Mouse (Mus musculus) liver, adult (tissue): ENCODE results near the gene Gabpb2.
A peak's percentile ranks its signal among the peaks of the same experiment; 100 is the strongest.

Experiments used
- GATA4 ChIP-seq: IDR thresholded peaks from 2 replicates; pipeline ENCODE4 v1.6.1; 2014; ENCODE audit warnings: mild to moderate bottlenecking, low read length; ENCODE audit not compliant: insufficient replicate concordance

Gabpb2 gene

DNA sequence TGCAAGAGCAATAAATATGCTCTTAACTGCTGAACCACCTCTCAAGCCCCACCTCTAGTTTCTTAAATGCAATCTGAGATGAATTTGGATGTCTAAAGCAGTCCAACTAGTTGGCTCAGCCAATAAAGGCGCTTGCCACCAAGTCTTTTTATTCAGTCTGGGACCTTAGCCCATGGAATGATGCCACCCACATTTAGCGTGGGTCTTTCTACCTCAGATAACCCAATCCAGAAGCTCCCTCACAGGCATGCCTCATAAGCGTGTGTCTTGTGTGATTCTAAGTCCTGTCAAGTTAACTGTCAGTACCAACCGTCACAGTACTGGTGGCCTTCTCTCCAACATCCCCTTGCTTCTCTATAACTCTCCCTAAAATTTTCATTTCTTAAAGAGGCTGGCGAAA lies 38.8 kb downstream of the Gabpb2 start:
- TF ChIP-seq GATA4: no peak

DNA sequence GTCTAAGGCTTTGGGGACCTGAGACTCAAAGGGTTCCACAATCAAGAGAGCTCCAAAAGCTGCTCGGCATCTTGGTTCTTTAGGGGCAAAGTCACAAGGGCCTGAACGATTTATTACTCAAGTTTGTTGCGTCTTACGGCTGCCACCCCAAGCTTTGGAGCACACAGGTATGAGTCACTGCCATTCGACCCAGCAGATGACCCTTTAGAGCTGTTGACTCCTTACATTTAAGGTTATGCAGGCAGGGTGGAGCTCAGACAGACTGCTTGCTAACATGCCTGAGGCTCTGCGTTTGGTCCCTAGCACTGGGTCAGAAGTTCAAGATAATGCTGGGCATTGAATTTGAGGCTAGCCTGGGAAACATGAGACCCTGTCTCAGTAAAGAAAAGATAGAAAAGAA lies 40.1 kb downstream of the Gabpb2 start:
- no peak for TF ChIP-seq GATA4

DNA sequence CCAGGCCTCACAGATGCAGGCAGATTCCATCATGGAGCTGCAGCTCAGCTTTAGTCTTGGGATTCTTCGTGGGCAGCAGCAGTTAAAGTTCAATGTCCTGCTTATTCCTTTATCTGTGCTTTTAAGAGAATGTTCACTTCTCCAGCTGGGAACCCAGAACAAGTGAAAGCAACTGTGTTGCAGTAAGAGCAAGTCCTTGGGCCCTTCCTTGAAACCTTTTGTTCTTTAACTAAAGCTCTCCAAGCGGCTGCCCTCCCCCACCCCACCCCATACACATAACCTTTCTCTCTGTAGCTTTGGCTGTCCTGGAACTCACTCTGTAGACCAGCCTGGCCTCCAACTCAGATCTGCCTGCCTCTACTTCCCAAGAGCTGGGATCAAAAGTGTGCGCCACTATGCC lies 41.2 kb downstream of the Gabpb2 start:
- no peak for TF ChIP-seq GATA4

DNA sequence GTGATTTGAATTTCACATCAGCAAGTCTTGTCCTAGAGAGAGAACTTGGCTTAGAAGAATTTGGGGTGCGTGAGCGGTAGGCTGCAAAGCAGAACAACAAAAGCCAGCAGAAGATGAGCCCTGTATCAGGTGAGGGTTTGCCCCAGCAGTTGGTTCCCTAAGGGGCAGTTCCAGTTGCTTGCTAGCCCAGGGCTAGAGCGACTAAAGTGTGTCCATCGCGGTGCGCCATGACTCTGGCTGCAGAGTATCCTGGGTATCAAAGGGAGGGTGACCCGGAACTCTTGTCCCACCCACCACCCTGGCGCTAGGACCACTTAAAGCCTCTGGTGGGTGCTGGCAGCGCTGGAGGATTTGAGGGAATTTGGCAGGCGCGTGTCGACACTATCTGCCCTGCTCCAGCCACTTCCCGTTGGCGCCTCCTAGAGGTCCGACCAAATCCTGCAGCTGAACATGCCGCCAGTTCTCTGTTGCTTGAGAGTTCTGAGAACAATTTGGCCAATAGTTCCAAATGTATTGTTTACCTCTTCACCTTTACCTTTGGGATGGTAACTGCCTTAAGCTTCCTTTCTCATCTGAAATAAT lies 43.6 kb downstream of the Gabpb2 start:
- TF ChIP-seq GATA4: peak; percentile 63; the same call in 1 of the 2 replicates

DNA sequence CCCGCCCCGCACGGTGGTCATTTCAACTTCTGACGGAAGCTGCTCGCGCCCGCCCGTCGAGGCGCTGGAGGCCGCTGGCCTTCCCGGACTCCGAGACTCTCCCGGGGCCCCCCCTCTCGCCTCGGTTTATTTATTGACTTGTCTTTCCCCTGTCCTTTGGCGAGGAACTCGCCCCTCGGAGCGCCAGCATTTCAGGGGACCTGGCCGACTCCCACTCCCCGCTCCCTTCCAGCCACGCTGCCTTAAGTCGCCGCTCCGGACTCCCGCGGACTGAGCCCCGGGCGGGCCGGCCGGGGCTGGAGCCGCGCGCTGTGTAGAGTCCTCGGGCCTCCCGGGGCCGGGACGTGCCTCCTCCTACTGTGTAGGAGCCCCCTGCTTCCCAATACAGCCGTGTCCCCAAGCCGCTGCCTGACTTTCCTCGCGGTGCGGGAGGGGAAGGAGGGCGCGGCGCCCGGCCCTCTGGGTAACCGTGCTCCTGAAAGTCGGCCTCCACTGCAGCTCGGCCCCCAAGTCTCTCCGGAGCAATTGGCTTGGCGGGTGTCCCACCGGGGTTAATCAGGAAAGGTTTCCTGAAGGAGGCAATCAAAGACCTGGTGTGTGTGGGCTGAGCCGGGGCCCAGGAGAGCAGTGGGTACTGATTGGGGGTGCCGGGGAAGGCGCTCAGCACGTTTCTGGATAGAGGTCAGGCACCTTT lies 44.3 kb downstream of the Gabpb2 start:
- no peak for TF ChIP-seq GATA4

DNA sequence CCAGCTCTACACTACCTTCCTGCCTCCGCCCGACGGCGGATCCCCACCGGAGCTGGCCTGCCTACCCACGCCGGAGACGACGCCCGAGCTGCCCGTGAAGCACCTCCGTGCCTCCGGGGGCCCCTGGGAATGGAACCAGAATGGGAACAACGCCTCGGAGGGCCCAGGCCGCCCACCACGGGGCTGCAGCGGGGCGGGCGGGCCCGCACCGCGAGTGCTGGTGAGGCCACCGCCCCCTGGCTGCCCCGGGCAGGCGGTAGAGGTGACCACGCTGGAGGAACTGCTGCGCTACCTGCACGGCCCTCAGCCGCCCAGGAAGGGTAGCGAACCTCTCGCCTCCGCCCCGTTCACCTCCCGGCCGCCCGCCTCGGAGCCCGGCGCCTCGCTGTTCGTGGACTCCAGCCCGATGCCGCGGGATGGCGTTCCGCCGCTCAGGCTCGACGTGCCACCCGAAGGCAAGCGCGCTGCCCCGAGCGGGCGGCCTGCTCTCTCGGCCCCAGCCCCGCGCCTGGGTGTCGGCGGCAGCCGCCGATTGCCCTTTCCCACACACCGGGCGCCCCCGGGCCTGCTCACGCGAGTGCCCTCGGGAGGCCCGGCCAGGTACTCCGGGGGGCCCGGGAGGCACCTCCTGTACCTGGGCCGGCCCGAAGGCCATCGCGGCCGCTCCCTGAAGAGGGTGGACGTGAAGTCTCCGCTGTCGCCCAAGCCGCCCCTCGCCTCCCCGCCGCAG lies 45.0 kb downstream of the Gabpb2 start:
- TF ChIP-seq GATA4: no peak

DNA sequence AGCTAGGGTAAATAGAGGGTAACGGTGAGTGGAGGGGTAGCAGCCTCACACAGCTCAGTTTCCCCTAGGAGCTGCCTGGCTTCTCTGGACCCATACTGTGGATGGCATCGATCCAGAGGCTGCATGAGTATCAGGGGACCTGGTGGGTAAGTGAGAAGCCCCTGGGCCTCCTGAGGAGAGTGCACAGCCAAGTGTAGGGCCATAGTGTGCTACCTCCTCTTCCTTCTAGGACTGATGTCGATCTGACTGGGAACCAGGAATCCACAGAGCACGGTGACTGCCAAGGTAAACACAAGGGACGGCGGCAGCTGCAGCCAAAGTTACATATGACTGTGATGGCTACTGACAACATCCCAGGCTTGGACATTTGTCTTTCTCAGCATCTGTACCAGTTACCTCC lies 46.6 kb downstream of the Gabpb2 start:
- no peak for TF ChIP-seq GATA4

DNA sequence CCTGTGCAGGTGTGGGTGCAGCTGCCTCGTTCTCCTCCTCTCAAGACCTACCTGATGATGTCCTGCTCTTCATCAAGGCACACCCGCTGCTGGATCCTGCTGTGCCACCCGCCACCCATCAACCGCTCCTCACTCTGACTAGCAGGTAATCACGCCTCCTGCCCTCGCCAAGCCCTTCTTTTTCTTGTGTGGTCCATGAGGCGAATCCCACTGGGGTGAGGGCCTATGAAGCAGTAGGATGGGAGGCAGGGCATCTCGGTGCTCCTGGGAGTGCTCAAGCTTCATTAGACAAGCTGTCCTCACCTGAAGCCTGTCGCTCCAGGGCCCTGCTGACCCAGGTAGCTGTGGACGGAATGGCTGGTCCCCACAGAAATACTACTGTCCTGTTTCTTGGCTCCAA lies 47.7 kb downstream of the Gabpb2 start:
- no peak for TF ChIP-seq GATA4

DNA sequence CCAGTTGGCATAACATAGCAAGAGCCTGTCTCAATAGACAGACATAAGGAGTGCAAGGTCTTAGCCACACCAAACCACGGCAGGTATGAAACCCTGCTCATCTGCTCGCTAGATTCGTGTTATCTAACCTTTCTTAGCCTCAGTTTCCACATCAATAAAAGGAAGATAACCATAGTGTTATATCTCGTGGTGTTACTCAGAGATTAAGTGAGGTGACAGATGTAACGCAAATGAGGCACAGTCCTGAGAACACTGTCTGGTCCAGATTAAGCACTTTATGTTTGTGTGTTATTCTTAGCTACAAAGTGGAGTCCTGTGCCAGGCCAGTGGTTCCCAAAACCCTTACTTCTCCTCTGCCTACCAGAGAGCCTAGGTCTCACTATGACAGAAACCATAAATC lies 52.9 kb downstream of the Gabpb2 start:
- no peak for TF ChIP-seq GATA4

DNA sequence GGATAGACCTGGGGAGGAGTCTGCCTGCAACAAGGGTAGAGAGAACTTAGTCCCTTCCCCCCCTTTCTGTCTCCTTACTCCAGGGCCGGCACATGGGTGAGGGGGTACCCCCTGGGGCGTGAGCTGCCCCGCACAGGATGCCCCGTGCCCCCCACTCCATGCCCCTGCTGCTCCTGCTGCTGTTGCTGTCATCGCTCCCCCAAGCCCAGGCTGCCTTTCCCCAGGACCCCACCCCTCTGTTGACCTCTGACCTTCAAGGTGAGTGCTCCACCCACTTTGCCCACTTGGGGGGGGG lies 53.5 kb downstream of the Gabpb2 start:
- no peak for TF ChIP-seq GATA4

DNA sequence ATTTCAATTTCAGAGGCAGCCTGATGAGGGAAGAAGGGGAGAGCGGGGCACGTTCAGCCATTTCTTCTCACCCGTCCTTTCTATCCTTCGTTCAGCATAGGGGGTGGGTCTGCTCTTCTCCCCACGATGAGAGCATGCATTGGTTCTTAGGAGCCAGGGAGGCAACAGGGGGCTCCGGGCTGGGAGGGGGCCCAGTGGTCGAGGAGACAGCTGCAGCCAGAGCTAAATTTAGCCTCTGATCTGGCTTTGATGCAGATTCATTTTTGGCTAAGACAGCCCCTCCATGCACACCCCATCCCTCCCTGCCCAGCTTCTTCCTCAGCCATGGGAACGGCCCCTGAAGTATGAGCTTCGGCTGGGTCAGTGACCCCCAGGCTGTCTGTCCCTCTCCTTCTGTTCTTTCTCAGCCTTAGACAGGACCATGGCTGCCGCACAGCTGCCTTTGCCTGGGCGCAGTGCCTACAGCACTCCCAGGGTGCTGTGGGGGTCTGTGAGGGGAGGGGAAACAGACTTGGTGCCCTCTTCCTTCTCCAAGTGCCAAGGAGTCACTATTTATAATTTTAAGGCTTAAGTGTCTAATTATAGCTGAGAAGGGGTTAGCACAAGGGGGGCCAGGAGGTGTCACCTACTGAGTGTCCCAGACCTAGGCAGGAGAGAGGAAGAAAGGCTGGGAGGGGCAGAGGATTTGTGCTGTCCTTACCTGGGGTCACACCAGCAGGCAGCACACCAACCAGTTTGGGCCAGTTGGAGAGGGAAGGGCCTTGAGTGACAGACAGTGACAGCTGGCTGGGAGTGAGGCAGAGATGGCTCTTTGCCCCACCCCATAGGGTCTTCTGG lies 54.1 kb downstream of the Gabpb2 start:
- no peak for TF ChIP-seq GATA4

DNA sequence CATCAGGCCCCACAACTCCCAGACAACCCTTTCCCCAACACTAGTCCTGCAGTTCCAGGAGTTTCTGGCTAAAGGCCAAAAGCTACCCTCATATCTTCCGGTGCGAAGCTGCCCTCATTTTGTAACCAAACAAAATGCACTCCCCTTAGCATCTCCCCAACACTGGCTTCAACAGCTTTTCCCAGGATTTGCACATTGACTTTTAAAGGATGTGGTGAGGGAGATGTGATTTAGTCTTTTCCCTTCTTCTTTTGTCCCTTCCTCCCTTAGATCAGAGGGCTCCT lies 55.4 kb downstream of the Gabpb2 start:
- no peak for TF ChIP-seq GATA4

DNA sequence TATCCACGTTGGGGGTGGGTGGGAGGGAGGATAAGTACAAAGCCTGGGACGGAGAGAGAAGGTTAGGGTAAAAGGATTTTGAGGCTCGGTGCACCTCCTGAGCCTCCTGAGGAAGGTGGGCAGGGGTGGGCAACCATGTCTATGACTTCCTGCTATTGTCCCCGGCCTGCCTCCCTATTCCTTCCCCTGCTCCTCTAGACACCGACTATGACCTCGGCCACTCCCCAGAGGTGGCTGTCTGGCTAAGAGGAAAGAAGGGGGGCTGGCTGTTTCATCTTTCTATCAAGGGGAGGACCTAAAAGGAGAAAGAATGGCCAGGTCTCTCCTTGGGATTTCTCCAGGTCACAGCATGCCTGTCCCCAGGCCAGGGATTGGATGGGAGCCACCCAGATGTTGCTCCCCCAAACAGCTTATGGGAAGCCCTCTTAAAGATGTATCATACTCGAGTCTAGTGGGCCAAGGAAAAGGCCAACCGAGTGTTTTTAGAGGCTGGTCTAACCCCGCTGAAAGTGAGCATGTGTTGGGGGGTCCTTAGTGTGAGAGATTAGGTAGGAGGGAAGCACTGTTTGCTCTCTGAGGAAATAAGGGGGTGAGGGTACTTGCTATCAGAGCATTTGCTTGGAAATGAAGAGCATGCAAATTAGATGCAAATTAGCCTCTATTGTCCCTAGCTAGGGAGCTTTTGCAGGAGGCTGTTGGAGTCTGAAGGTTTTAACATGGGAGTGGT lies 55.9 kb downstream of the Gabpb2 start:
- no peak for TF ChIP-seq GATA4

DNA sequence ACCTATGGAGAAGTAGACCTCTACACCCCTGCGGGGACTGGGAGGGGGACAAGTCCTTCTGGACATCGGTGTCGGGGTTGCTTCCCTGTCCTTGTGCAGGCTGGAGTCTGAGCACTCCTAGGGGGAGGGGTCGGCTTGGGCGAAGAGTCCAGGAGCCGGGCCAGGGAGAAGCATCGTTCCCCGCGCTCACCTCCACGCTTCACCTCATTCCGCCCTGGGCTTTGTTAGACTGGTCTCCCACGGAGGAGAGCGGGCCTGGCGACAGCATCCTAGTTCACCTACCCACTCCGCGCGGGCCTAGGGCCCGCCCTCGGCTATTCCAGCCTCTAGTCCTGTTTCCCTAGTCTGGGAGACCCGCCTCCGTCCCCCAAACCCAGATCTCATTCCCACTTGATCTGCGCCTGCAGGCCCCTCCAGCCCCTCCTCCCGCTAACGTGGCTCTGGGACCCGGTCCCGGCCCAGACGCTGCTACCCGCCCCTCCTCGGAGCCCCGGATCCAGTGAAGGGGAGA lies 56.6 kb downstream of the Gabpb2 start:
- TF ChIP-seq GATA4: no peak
